Mouse (Mus musculus) G1E (cell line): Measurements from ENCODE around the gene Tbl1x.

Experiments used
- CTCF ChIP-seq: IDR thresholded peaks from 2 replicates; pipeline ENCODE4 v1.5.1; 2012; ENCODE audit warnings: low read depth, low read length, inconsistent platforms, mixed read lengths
- GATA1 ChIP-seq: IDR thresholded peaks from 2 replicates; pipeline ENCODE4 v1.6.1; 2012; ENCODE audit warnings: borderline replicate concordance, low read length, inconsistent platforms, mixed read lengths
- GATA2 ChIP-seq: IDR thresholded peaks from 2 replicates; pipeline ENCODE4 v1.6.1; 2012; ENCODE audit warnings: low read depth, low read length, inconsistent platforms, borderline replicate concordance
- POLR2AphosphoS5 ChIP-seq: IDR thresholded peaks from 2 replicates; pipeline ENCODE4 v1.6.1; 2012; ENCODE audit warnings: low read depth, low read length, inconsistent platforms; ENCODE audit not compliant: insufficient replicate concordance
- TAL1 ChIP-seq: conservative IDR thresholded peaks from 2 replicates; pipeline ENCODE4 v1.6.1; 2012; ENCODE audit warnings: low read depth, low read length, inconsistent platforms, mixed read lengths

DNA sequence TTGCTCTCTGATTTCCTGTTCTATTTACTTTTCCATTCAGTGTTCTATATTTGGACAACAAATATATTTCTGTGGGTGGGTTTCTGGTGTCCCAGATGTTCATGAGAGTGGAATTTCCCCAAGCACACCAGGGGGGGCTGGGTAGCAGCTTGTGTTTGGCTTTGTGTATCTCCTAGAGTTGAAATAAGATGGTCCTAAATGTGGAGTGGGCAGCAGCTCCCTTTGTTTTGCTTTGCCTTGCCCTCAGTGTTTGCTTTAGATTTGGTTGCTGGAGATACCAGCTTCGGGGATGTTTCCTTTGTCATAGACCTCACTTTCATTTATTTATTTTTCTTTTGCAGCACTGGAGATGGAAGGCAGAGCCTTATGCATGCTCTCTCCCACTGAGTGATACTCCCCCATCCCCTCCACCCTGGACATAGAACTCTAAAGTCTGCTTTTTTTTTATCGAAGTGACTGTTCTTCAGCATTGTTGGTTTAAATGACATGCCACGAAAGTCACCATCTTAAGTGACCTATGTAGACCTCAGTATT is 12.1 kb downstream of the Tbl1x start:
- TF ChIP-seq TAL1 (no peak), CTCF (no peak), GATA2 (no peak), GATA1 (no peak), POLR2AphosphoS5 (no peak)
